Mouse (Mus musculus): ENCODE data around the gene Hspb8. TPM values are rescaled to one million over a fixed set of nuclear protein-coding genes. Genes with fewer than 3 reads are reported as not detected.

The Hspb8 gene
- polyA plus RNA-seq, 1 experiment from 2014 or later, result 9.0 TPM

- peaks cover 41% of the 10 kb centered on the region for H3K4me1 ChIP-seq
- no peak overlapping the region for H3K4me3 ChIP-seq (replicated peaks)
- H3K9me3 ChIP-seq, result no peaks in the 10 kb centered on the region
- H3K36me3 ChIP-seq (replicated peaks), result no peaks in the 10 kb centered on the region
- no peak overlapping the region for H3K27ac ChIP-seq
- peaks cover 23% of the 10 kb centered on the region for H3K27me3 ChIP-seq
- ATAC-seq (ENCODE audit: low FRiP score), result no peak
- H3K9ac ChIP-seq, result no peak overlapping the region
- no peak overlapping the region for H3K4me2 ChIP-seq
- WGBS, result 87% methylated on average over 8 of the region's 8 CpGs
Observed at GRCm38 (mm10) chr5:116423746-116424145, 1.1 kb upstream of the Hspb8 start.

GRCm38 (mm10) chr5:116421791-116422481 lies 728 bp downstream of the Hspb8 start:
- 0 out of 2 replicates have a peak overlapping the region, but pooled peaks have one; percentile 39 for H3K9ac ChIP-seq
- 61% methylated on average over 22 of the region's 22 CpGs for WGBS
- peak overlapping the region; percentile 28 for H3K4me3 ChIP-seq (replicated peaks)
- peak overlapping the region; percentile 16; the same call in 1 of the 2 replicates for H3K27ac ChIP-seq
- H3K4me1 ChIP-seq, result peaks cover 48% of the 10 kb centered on the region
- no peaks in the 10 kb centered on the region for H3K9me3 ChIP-seq
- H3K27me3 ChIP-seq, result peaks cover 23% of the 10 kb centered on the region
- peak overlapping the region; percentile 54 for H3K4me2 ChIP-seq
- no peaks in the 10 kb centered on the region for H3K36me3 ChIP-seq (replicated peaks)
- no peak for ATAC-seq (ENCODE audit: low FRiP score)

- H3K9me3 ChIP-seq, result no peaks in the 10 kb centered on the region
- peak overlapping the region; percentile 75 for H3K27ac ChIP-seq
- no peak overlapping the region for H3K9ac ChIP-seq
- peak; percentile 71 for ATAC-seq (ENCODE audit: low FRiP score)
- H3K27me3 ChIP-seq, result peaks cover 23% of the 10 kb centered on the region
- no peak overlapping the region for H3K4me2 ChIP-seq
- H3K36me3 ChIP-seq (replicated peaks), result no peaks in the 10 kb centered on the region
- 6% methylated on average over 6 of the region's 6 CpGs for WGBS
- peaks cover 56% of the 10 kb centered on the region for H3K4me1 ChIP-seq
- no peak overlapping the region for H3K4me3 ChIP-seq (replicated peaks)
Observed at GRCm38 (mm10) chr5:116420759-116421225, 1.9 kb downstream of the Hspb8 start.

- Histone ChIP-seq H3K9me3 (no peaks in the 10 kb centered on the region), H3K36me3 (replicated peaks) (no peaks in the 10 kb centered on the region), H3K4me2 (no peak overlapping the region), H3K4me3 (replicated peaks) (no peak overlapping the region), H3K4me1 (peaks cover 58% of the 10 kb centered on the region), H3K27me3 (peaks cover 23% of the 10 kb centered on the region), H3K9ac (no peak overlapping the region), H3K27ac (peak overlapping the region; percentile 75)
- ATAC-seq (ENCODE audit: low FRiP score), result no peak
- 96% methylated on average over 1 of the region's 1 CpGs for WGBS
Observed at GRCm38 (mm10) chr5:116420213-116420612, 2.5 kb downstream of the Hspb8 start.

GRCm38 (mm10) chr5:116419322-116420045 lies 3.2 kb downstream of the Hspb8 start:
- H3K9me3 ChIP-seq, result no peaks in the 10 kb centered on the region
- H3K27ac ChIP-seq, result peak overlapping the region; percentile 75
- H3K4me3 ChIP-seq (replicated peaks), result no peak overlapping the region
- WGBS, result 49% methylated on average over 6 of the region's 6 CpGs
- H3K4me2 ChIP-seq, result no peak overlapping the region
- ATAC-seq (ENCODE audit: low FRiP score), result no peak
- no peak overlapping the region for H3K9ac ChIP-seq
- no peaks in the 10 kb centered on the region for H3K36me3 ChIP-seq (replicated peaks)
- peaks cover 56% of the 10 kb centered on the region for H3K4me1 ChIP-seq
- peaks cover 23% of the 10 kb centered on the region for H3K27me3 ChIP-seq

- Histone ChIP-seq H3K27ac (peak overlapping the region; percentile 69; the same call in 1 of the 2 replicates), H3K9ac (no peak overlapping the region), H3K36me3 (replicated peaks) (no peaks in the 10 kb centered on the region), H3K9me3 (no peaks in the 10 kb centered on the region), H3K4me1 (peaks cover 44% of the 10 kb centered on the region), H3K27me3 (peaks cover 12% of the 10 kb centered on the region; the same call in 1 of the 2 replicates), H3K4me3 (replicated peaks) (no peak overlapping the region), H3K4me2 (0 out of 2 replicates have a peak overlapping the region, but pooled peaks have one; percentile 13)
- ATAC-seq (ENCODE audit: low FRiP score), result no peak
- WGBS, result 7% methylated on average over 5 of the region's 5 CpGs
Observed at GRCm38 (mm10) chr5:116416208-116416607, 6.5 kb downstream of the Hspb8 start.

- WGBS, result 1% methylated on average over 15 of the region's 16 CpGs
- Histone ChIP-seq H3K27me3 (peaks cover 8% of the 10 kb centered on the region; the same call in 1 of the 2 replicates), H3K9me3 (no peaks in the 10 kb centered on the region), H3K4me2 (peak overlapping the region; percentile 39), H3K27ac (peak overlapping the region; percentile 53; the same call in 1 of the 2 replicates), H3K4me3 (replicated peaks) (no peak overlapping the region), H3K4me1 (peaks cover 49% of the 10 kb centered on the region), H3K36me3 (replicated peaks) (no peaks in the 10 kb centered on the region), H3K9ac (peak overlapping the region; percentile 12; the same call in 1 of the 2 replicates)
- ATAC-seq (ENCODE audit: low FRiP score), result no peak
Observed at GRCm38 (mm10) chr5:116409689-116410590, 12.7 kb downstream of the Hspb8 start.

- no peak for ATAC-seq (ENCODE audit: low FRiP score)
- H3K4me2 ChIP-seq, result no peak overlapping the region
- H3K36me3 ChIP-seq (replicated peaks), result no peaks in the 10 kb centered on the region
- H3K9me3 ChIP-seq, result no peaks in the 10 kb centered on the region
- 61% methylated on average over 9 of the region's 9 CpGs for WGBS
- no peak overlapping the region for H3K27ac ChIP-seq
- H3K27me3 ChIP-seq, result peaks cover 8% of the 10 kb centered on the region; the same call in 1 of the 2 replicates
- H3K4me3 ChIP-seq (replicated peaks), result no peak overlapping the region
- H3K4me1 ChIP-seq, result peaks cover 49% of the 10 kb centered on the region
- H3K9ac ChIP-seq, result no peak overlapping the region
Observed at GRCm38 (mm10) chr5:116408965-116409364, 13.7 kb downstream of the Hspb8 start.

GRCm38 (mm10) chr5:116407936-116408335 lies 14.7 kb downstream of the Hspb8 start:
- Histone ChIP-seq H3K4me1 (peaks cover 43% of the 10 kb centered on the region), H3K27ac (0 out of 2 replicates have a peak overlapping the region, but pooled peaks have one; percentile 10), H3K4me2 (no peak overlapping the region), H3K36me3 (replicated peaks) (no peaks in the 10 kb centered on the region), H3K27me3 (0 out of 2 replicates have a peak, but pooled peaks cover 8% of the 10 kb centered on the region), H3K4me3 (replicated peaks) (no peak overlapping the region), H3K9me3 (no peaks in the 10 kb centered on the region), H3K9ac (no peak overlapping the region)
- WGBS, result 31% methylated on average over 6 of the region's 6 CpGs
- ATAC-seq (ENCODE audit: low FRiP score), result no peak

- no peak overlapping the region for H3K4me2 ChIP-seq
- no peak overlapping the region for H3K4me3 ChIP-seq (replicated peaks)
- H3K36me3 ChIP-seq (replicated peaks), result no peaks in the 10 kb centered on the region
- H3K9ac ChIP-seq, result no peak overlapping the region
- no peaks in the 10 kb centered on the region for H3K9me3 ChIP-seq
- H3K27ac ChIP-seq, result 0 out of 2 replicates have a peak overlapping the region, but pooled peaks have one; percentile 10
- H3K27me3 ChIP-seq, result 0 out of 2 replicates have a peak, but pooled peaks cover 8% of the 10 kb centered on the region
- ATAC-seq (ENCODE audit: low FRiP score), result no peak
- peaks cover 43% of the 10 kb centered on the region for H3K4me1 ChIP-seq
- 13% methylated on average over 4 of the region's 4 CpGs for WGBS
Observed at GRCm38 (mm10) chr5:116407321-116407720, 15.3 kb downstream of the Hspb8 start.

- 86% methylated on average over 3 of the region's 3 CpGs for WGBS
- H3K9me3 ChIP-seq, result no peaks in the 10 kb centered on the region
Observed at GRCm38 (mm10) chr5:116406507-116406906, 16.2 kb downstream of the Hspb8 start.

More at GRCm38 (mm10) chr5:116406507-116406906, 16.2 kb downstream of the Hspb8 start:
- H3K9ac ChIP-seq, result no peak overlapping the region
- H3K4me2 ChIP-seq, result no peak overlapping the region
- H3K4me3 ChIP-seq (replicated peaks), result no peak overlapping the region
- H3K27me3 ChIP-seq, result no peaks in the 10 kb centered on the region; the same call in 1 of the 2 replicates
- H3K27ac ChIP-seq, result no peak overlapping the region
- H3K4me1 ChIP-seq, result peaks cover 43% of the 10 kb centered on the region
- ATAC-seq (ENCODE audit: low FRiP score), result no peak
- H3K36me3 ChIP-seq (replicated peaks), result no peaks in the 10 kb centered on the region

All from forebrain, embryonic 12.5 days (tissue).